Mouse (Mus musculus) liver, postnatal 0 days (tissue): ENCODE results near the gene Parp9.
"Not testable (repeated sequence)": the region's sequence is repeated elsewhere in the genome, so short reads cannot be mapped to it uniquely, and the experiment has no call there.

Experiments used
- CTCF ChIP-seq: sonication (generic); IDR thresholded peaks from 2 replicates; pipeline ENCODE4 v1.5.1; 2016; ENCODE audit warnings: antibody characterized with exemption, low read depth
- EP300 ChIP-seq: IDR thresholded peaks from 2 replicates; pipeline ENCODE4 v1.6.1; 2016; ENCODE audit warnings: antibody characterized with exemption, low read depth, mild to moderate bottlenecking

- not testable (repeated sequence) for TF ChIP-seq CTCF, EP300
These were observed 27.7 kb downstream of the Parp9 start for GRCm38 (mm10) chr16:35965991-35966390.
